ENCODE assay signal across 10 mouse cellular contexts in the genomic region with DNA sequence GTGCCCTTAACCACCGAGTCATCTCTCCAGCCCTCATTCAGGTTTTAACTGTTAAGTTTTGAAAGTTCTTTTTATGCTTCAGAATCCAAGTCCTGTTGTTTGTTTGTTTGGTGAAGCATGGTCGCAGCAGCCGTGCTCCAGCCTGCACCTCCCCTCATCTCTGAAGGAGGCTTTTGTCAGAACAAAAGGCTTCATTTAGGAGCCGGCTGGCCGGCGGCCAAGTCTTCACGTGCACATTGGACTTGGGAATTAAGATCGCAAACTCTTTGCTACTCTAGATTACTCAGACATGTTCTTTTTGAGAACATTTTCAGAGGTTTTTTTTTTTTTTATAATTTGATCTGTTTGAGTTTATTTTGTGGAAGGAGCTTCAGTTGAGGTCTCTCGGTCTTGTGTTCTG. TPM values are rescaled to one million over a fixed set of nuclear protein-coding genes. Genes with fewer than 3 reads are reported as not detected.
DNase-seq lines count a peak whose midpoint lies in the region; ATAC-seq and TF ChIP-seq lines count a peak whose summit lies in the region.
"Had no signal": no experiment of that assay in that cellular context is flagged by ENCODE, and none has a peak within 500 bp of the region (broad histone marks: within the 10 kb centered on the region; RNA-seq: fewer than 3 reads in every experiment).

No protein-coding gene starts in this region.

- H3K4me2 ChIP-seq in forebrain, embryonic 13.5 days = no peak overlapping the region
- H3K4me2 ChIP-seq in forebrain, embryonic 15.5 days (replicated peaks) = no peak overlapping the region
- H3K4me2 ChIP-seq in lung, embryonic 14.5 days = no peak overlapping the region
- H3K4me2 ChIP-seq in lung, postnatal 0 days (replicated peaks; ENCODE audit: low read depth, low read length) = no peak overlapping the region
- no peak overlapping the region for H3K4me2 ChIP-seq in embryonic facial prominence, embryonic 14.5 days (ENCODE audit: low read depth, low read length)
- H3K4me2 ChIP-seq in limb, embryonic 14.5 days (replicated peaks; ENCODE audit: low read depth, low read length, severe bottlenecking) = no peak overlapping the region
- H3K4me2 ChIP-seq: limb, embryonic 15.5 days had no signal

- TF ChIP-seq CTCF in lung, embryonic 14.5 days (IDR thresholded peaks at IDR 0.05; ENCODE audit: low read depth) = no peak
- TF ChIP-seq CTCF in lung, postnatal 0 days (IDR thresholded peaks at IDR 0.05) = no peak
- no peak for TF ChIP-seq CTCF in thymus, adult 2 months (IDR thresholded peaks at IDR 0.05; ENCODE audit: borderline replicate concordance, control insufficient read depth, extremely low read depth, insufficient read depth, low read length, poor library complexity)

- H3K4me3 ChIP-seq in forebrain, embryonic 13.5 days = no peak overlapping the region
- H3K4me3 ChIP-seq in forebrain, embryonic 15.5 days = no peak overlapping the region
- no peak overlapping the region for H3K4me3 ChIP-seq in lung, embryonic 14.5 days (ENCODE audit: low read depth, low read length)
- H3K4me3 ChIP-seq in lung, postnatal 0 days (ENCODE audit: low read depth, low read length) = no peak overlapping the region
- H3K4me3 ChIP-seq in embryonic facial prominence, embryonic 14.5 days (ENCODE audit: low read depth, low read length) = no peak overlapping the region
- H3K4me3 ChIP-seq in limb, embryonic 14.5 days (replicated peaks; ENCODE audit: low read length) = no peak overlapping the region
- H3K4me3 ChIP-seq in thymus, adult 2 months (ENCODE audit: control insufficient read depth, insufficient read depth, low read length) = no peak overlapping the region
- H3K4me3 ChIP-seq: limb, embryonic 15.5 days had no signal

- H3K9ac ChIP-seq in forebrain, embryonic 13.5 days = no peak overlapping the region
- H3K9ac ChIP-seq in forebrain, embryonic 15.5 days (replicated peaks) = no peak overlapping the region
- no peak overlapping the region for H3K9ac ChIP-seq in lung, embryonic 14.5 days
- no peak overlapping the region for H3K9ac ChIP-seq in lung, postnatal 0 days (replicated peaks; ENCODE audit: low read depth)
- no peak overlapping the region for H3K9ac ChIP-seq in embryonic facial prominence, embryonic 14.5 days (ENCODE audit: low read depth, low read length)
- no peak overlapping the region for H3K9ac ChIP-seq in limb, embryonic 14.5 days (ENCODE audit: low read depth, low read length, severe bottlenecking)
- H3K9ac ChIP-seq: limb, embryonic 15.5 days had no signal

- no peak for TF ChIP-seq POLR2A in limb, embryonic 14.5 days (IDR thresholded peaks at IDR 0.05; ENCODE audit: borderline replicate concordance, extremely low read depth, insufficient read depth, insufficient read length)
- no peak for TF ChIP-seq POLR2A in thymus, adult 2 months (IDR thresholded peaks at IDR 0.05; ENCODE audit: control insufficient read depth, extremely low read depth, insufficient read depth, low read length, poor library complexity)

- ATAC-seq in forebrain, embryonic 13.5 days = 0 out of 2 replicates have a peak, but pooled peaks have one; percentile 33
- no peak for ATAC-seq in forebrain, embryonic 15.5 days (replicated peaks)
- no peak for ATAC-seq in lung, embryonic 14.5 days (ENCODE audit: insufficient read depth)
- no peak for ATAC-seq in lung, postnatal 0 days
- no peak for ATAC-seq in embryonic facial prominence, embryonic 14.5 days (ENCODE audit: low read depth)
- no peak for ATAC-seq in limb, embryonic 14.5 days (ENCODE audit: low FRiP score, low read depth)
- no peak for ATAC-seq in inflammation-experienced regulatory T-cells, adult 6 months

- no peaks in the 10 kb centered on the region for H3K9me3 ChIP-seq in forebrain, embryonic 13.5 days (replicated peaks)
- H3K9me3 ChIP-seq in forebrain, embryonic 15.5 days = no peaks in the 10 kb centered on the region
- no peaks in the 10 kb centered on the region for H3K9me3 ChIP-seq in lung, embryonic 14.5 days (ENCODE audit: low read depth, low read length)
- H3K9me3 ChIP-seq in lung, postnatal 0 days (ENCODE audit: low read length) = no peaks in the 10 kb centered on the region
- H3K9me3 ChIP-seq in embryonic facial prominence, embryonic 14.5 days (ENCODE audit: control insufficient read depth, low read length) = no peaks in the 10 kb centered on the region
- no peaks in the 10 kb centered on the region for H3K9me3 ChIP-seq in limb, embryonic 14.5 days (ENCODE audit: control insufficient read depth, low read length)
- H3K9me3 ChIP-seq: limb, embryonic 15.5 days had no signal

- no peak for TF ChIP-seq EP300 in lung, postnatal 0 days (IDR thresholded peaks at IDR 0.05)

- peak; percentile 82 for DNase-seq in lung, embryonic 14.5 days
- DNase-seq in lung, postnatal 0 days (ENCODE audit: low spot score) = no peak
- DNase-seq in embryonic facial prominence, embryonic 14.5 days (ENCODE audit: low spot score) = peak; percentile 88
- peak; percentile 65 for DNase-seq in limb, embryonic 14.5 days (ENCODE audit: low spot score)
- DNase-seq in thymus, adult 2 months = no peak
- DNase-seq: layer of hippocampus, adult 9-11 months had no signal

- H3K27ac ChIP-seq in forebrain, embryonic 13.5 days = no peak overlapping the region
- H3K27ac ChIP-seq in forebrain, embryonic 15.5 days (replicated peaks) = no peak overlapping the region
- no peak overlapping the region for H3K27ac ChIP-seq in lung, embryonic 14.5 days (ENCODE audit: low read depth)
- no peak overlapping the region for H3K27ac ChIP-seq in lung, postnatal 0 days (ENCODE audit: low read length)
- no peak overlapping the region for H3K27ac ChIP-seq in embryonic facial prominence, embryonic 14.5 days (replicated peaks; ENCODE audit: low read depth, low read length)
- H3K27ac ChIP-seq in limb, embryonic 14.5 days (replicated peaks; ENCODE audit: low read depth, low read length) = no peak overlapping the region
- no peak overlapping the region for H3K27ac ChIP-seq in thymus, adult 2 months (ENCODE audit: control insufficient read depth, insufficient read depth, low read length)
- H3K27ac ChIP-seq: limb, embryonic 15.5 days had no signal

- peaks cover 15% of the 10 kb centered on the region; the same call in 1 of the 2 replicates for H3K4me1 ChIP-seq in forebrain, embryonic 13.5 days
- H3K4me1 ChIP-seq in forebrain, embryonic 15.5 days = no peaks in the 10 kb centered on the region
- H3K4me1 ChIP-seq in lung, embryonic 14.5 days (ENCODE audit: insufficient read depth) = 0 out of 2 replicates have a peak, but pooled peaks cover 8% of the 10 kb centered on the region
- no peaks in the 10 kb centered on the region for H3K4me1 ChIP-seq in lung, postnatal 0 days (ENCODE audit: insufficient read depth, low read depth, low read length)
- H3K4me1 ChIP-seq in embryonic facial prominence, embryonic 14.5 days (ENCODE audit: control insufficient read depth, insufficient read depth, low read length) = peaks cover 3% of the 10 kb centered on the region; the same call in 1 of the 2 replicates
- peaks cover 5% of the 10 kb centered on the region; the same call in 1 of the 2 replicates for H3K4me1 ChIP-seq in limb, embryonic 14.5 days (ENCODE audit: control insufficient read depth, insufficient read depth, low read length)
- no peaks in the 10 kb centered on the region for H3K4me1 ChIP-seq in thymus, adult 2 months (replicated peaks; ENCODE audit: control insufficient read depth, insufficient read depth, low read length)

- no peaks in the 10 kb centered on the region for H3K27me3 ChIP-seq in forebrain, embryonic 13.5 days
- H3K27me3 ChIP-seq in forebrain, embryonic 15.5 days = no peaks in the 10 kb centered on the region
- H3K27me3 ChIP-seq in lung, embryonic 14.5 days (ENCODE audit: insufficient read depth, low read length) = no peaks in the 10 kb centered on the region
- no peaks in the 10 kb centered on the region for H3K27me3 ChIP-seq in lung, postnatal 0 days (replicated peaks; ENCODE audit: insufficient read depth, low read length)
- no peaks in the 10 kb centered on the region for H3K27me3 ChIP-seq in embryonic facial prominence, embryonic 14.5 days (replicated peaks; ENCODE audit: control insufficient read depth, insufficient read depth, low read length)
- no peaks in the 10 kb centered on the region for H3K27me3 ChIP-seq in limb, embryonic 14.5 days (ENCODE audit: control insufficient read depth, insufficient read depth, low read length)
- no peaks in the 10 kb centered on the region for H3K27me3 ChIP-seq in thymus, adult 2 months (ENCODE audit: control insufficient read depth, insufficient read depth, low read length)
- H3K27me3 ChIP-seq: limb, embryonic 15.5 days had no signal

- H3K36me3 ChIP-seq in forebrain, embryonic 13.5 days (ENCODE audit: poor library complexity, severe bottlenecking) = no peaks in the 10 kb centered on the region
- H3K36me3 ChIP-seq in forebrain, embryonic 15.5 days = no peaks in the 10 kb centered on the region
- no peaks in the 10 kb centered on the region for H3K36me3 ChIP-seq in lung, embryonic 14.5 days (ENCODE audit: insufficient read depth)
- H3K36me3 ChIP-seq in lung, postnatal 0 days (ENCODE audit: insufficient read depth, low read length) = no peaks in the 10 kb centered on the region
- H3K36me3 ChIP-seq in embryonic facial prominence, embryonic 14.5 days (ENCODE audit: control insufficient read depth, insufficient read depth, low read length) = no peaks in the 10 kb centered on the region
- no peaks in the 10 kb centered on the region for H3K36me3 ChIP-seq in limb, embryonic 14.5 days (ENCODE audit: control insufficient read depth, insufficient read depth, low read length)
- H3K36me3 ChIP-seq in thymus, adult 2 months (ENCODE audit: control insufficient read depth, insufficient read depth, low read length) = no peaks in the 10 kb centered on the region
- H3K36me3 ChIP-seq: limb, embryonic 15.5 days had no signal

- 14% methylated on average over 9 of the region's 9 CpGs for whole genome bisulfite sequencing in forebrain, embryonic 13.5 days
- WGBS in forebrain, embryonic 15.5 days = 10% methylated on average over 9 of the region's 9 CpGs
- 49% methylated on average over 9 of the region's 9 CpGs for whole genome bisulfite sequencing in lung, embryonic 14.5 days
- 31% methylated on average over 9 of the region's 9 CpGs for WGBS in lung, postnatal 0 days
- 34% methylated on average over 9 of the region's 9 CpGs for WGBS in embryonic facial prominence, embryonic 14.5 days
- 56% methylated on average over 9 of the region's 9 CpGs for WGBS in limb, embryonic 14.5 days
- WGBS in thymus, adult 2 months = 89% methylated on average over 9 of the region's 9 CpGs

RNA-seq across cellular contexts. Expression of a gene that starts 9.3 kb away (rescaled TPM):
- polyA plus RNA-seq in forebrain, embryonic 13.5 days (2015; fragmentation: Nextera tagmentation; extraction: Ambion mirVana) = 0.19 and 0.31 TPM in 2 replicates
- polyA plus RNA-seq in forebrain, embryonic 15.5 days (2015; fragmentation: Nextera tagmentation; extraction: Ambion mirVana) = 0.73 and 0.75 TPM in 2 replicates
- polyA plus RNA-seq in lung, embryonic 14.5 days (2014; fragmentation: Nextera tagmentation; extraction: Ambion mirVana) = 1.3 and 2.0 TPM in 2 replicates
- polyA plus RNA-seq in lung, postnatal 0 days (2015; fragmentation: Nextera tagmentation; extraction: Ambion mirVana) = not detected in 2 replicates
- polyA plus RNA-seq in embryonic facial prominence, embryonic 14.5 days (2014; fragmentation: Nextera tagmentation; extraction: Ambion mirVana) = 1.6 and 3.9 TPM in 2 replicates
- polyA plus RNA-seq in limb, embryonic 14.5 days (2012; rRNA removed) = 2.6 and 3.3 TPM in 2 replicates
- polyA plus RNA-seq in limb, embryonic 14.5 days (2014; fragmentation: Nextera tagmentation; extraction: Ambion mirVana) = 2.2 and 3.9 TPM in 2 replicates
- 0.09 and 0.10 TPM in 2 replicates for polyA plus RNA-seq in thymus, adult 2 months (2012; rRNA removed)
- polyA plus RNA-seq in inflammation-experienced regulatory T-cells, adult 6 months (2017; shearing (Covaris generic)) = not detected

RNA-seq across cellular contexts. Expression of a gene that starts 13.3 kb away (rescaled TPM):
- 25.1 and 26.4 TPM in 2 replicates for polyA plus RNA-seq in forebrain, embryonic 13.5 days (2015; fragmentation: Nextera tagmentation; extraction: Ambion mirVana)
- 26.4 and 27.6 TPM in 2 replicates for polyA plus RNA-seq in forebrain, embryonic 15.5 days (2015; fragmentation: Nextera tagmentation; extraction: Ambion mirVana)
- polyA plus RNA-seq in lung, embryonic 14.5 days (2014; fragmentation: Nextera tagmentation; extraction: Ambion mirVana) = 25.0 and 25.2 TPM in 2 replicates
- 27.9 and 29.1 TPM in 2 replicates for polyA plus RNA-seq in lung, postnatal 0 days (2015; fragmentation: Nextera tagmentation; extraction: Ambion mirVana)
- 20.2 and 23.9 TPM in 2 replicates for polyA plus RNA-seq in embryonic facial prominence, embryonic 14.5 days (2014; fragmentation: Nextera tagmentation; extraction: Ambion mirVana)
- 15.4 and 16.0 TPM in 2 replicates for polyA plus RNA-seq in limb, embryonic 14.5 days (2012; rRNA removed)
- polyA plus RNA-seq in limb, embryonic 14.5 days (2014; fragmentation: Nextera tagmentation; extraction: Ambion mirVana) = 23.4 and 24.0 TPM in 2 replicates
- 5.7 and 5.9 TPM in 2 replicates for polyA plus RNA-seq in thymus, adult 2 months (2012; rRNA removed)
- polyA plus RNA-seq in inflammation-experienced regulatory T-cells, adult 6 months (2017; shearing (Covaris generic)) = 10 to 100 TPM in 2 of 3 experiments, 1 to 10 TPM in 1; 8.1 to 12.1 (median 11.4) TPM

RNA-seq across cellular contexts. Expression of a gene that starts 38.7 kb away (rescaled TPM):
- 0.23 and 0.60 TPM in 2 replicates for polyA plus RNA-seq in forebrain, embryonic 13.5 days (2015; fragmentation: Nextera tagmentation; extraction: Ambion mirVana)
- polyA plus RNA-seq in forebrain, embryonic 15.5 days (2015; fragmentation: Nextera tagmentation; extraction: Ambion mirVana) = 0.28 and 0.32 TPM in 2 replicates
- polyA plus RNA-seq in lung, embryonic 14.5 days (2014; fragmentation: Nextera tagmentation; extraction: Ambion mirVana) = 10.3 and 11.5 TPM in 2 replicates
- polyA plus RNA-seq in lung, postnatal 0 days (2015; fragmentation: Nextera tagmentation; extraction: Ambion mirVana) = 0.48 and 0.63 TPM in 2 replicates
- 4.7 and 5.0 TPM in 2 replicates for polyA plus RNA-seq in embryonic facial prominence, embryonic 14.5 days (2014; fragmentation: Nextera tagmentation; extraction: Ambion mirVana)
- 5.9 and 6.4 TPM in 2 replicates for polyA plus RNA-seq in limb, embryonic 14.5 days (2012; rRNA removed)
- 4.3 and 5.6 TPM in 2 replicates for polyA plus RNA-seq in limb, embryonic 14.5 days (2014; fragmentation: Nextera tagmentation; extraction: Ambion mirVana)
- polyA plus RNA-seq in thymus, adult 2 months (2012; rRNA removed) = 0.40 and 0.54 TPM in 2 replicates
- polyA plus RNA-seq in inflammation-experienced regulatory T-cells, adult 6 months (2017; shearing (Covaris generic)) = not detected

Comparison
In these comparisons a context has a peak if more than half of its experiments do, and no peak if none do; other contexts are left out.
1. DNase-seq: peak in lung, embryonic 14.5 days (single experiment), embryonic facial prominence, embryonic 14.5 days (single experiment) and limb, embryonic 14.5 days (single experiment); none in lung, postnatal 0 days (single experiment) and thymus, adult 2 months (single experiment).